Mouse (Mus musculus) intestine, embryonic 15.5 days (tissue): ENCODE results near the gene Scn2b. TPM values are rescaled to one million over a fixed set of nuclear protein-coding genes. Genes with fewer than 3 reads are reported as not detected.
A peak's percentile ranks its signal among the peaks of the same experiment; 100 is the strongest.

Experiments
- ATAC-seq: fragments of 200-750 bp; cut with Nextera tagmentation; 2 replicates; pipeline ENCODE4 v1.8.0; 2017; ENCODE audit warnings: moderate TSS enrichment, moderate library complexity
- H3K27ac ChIP-seq: fragments of 300-500 bp; sonication (generic); 2 replicates; pipeline ENCODE4 v1.5.1; 2015; ENCODE audit warnings: mild to moderate bottlenecking, inconsistent platforms
- H3K27me3 ChIP-seq: fragments of 300-500 bp; sonication (generic); replicated peaks from 2 replicates; pipeline ENCODE4 v1.6.1; 2015; ENCODE audit warnings: inconsistent platforms
- H3K36me3 ChIP-seq: fragments of 300-500 bp; sonication (generic); 2 replicates; pipeline ENCODE4 v1.6.1; 2015; ENCODE audit warnings: inconsistent platforms
- H3K4me1 ChIP-seq: fragments of 300-500 bp; sonication (generic); replicated peaks from 2 replicates; pipeline ENCODE4 v1.6.1; 2015; ENCODE audit warnings: inconsistent platforms
- H3K4me2 ChIP-seq: fragments of 300-500 bp; sonication (generic); replicated peaks from 2 replicates; pipeline ENCODE4 v1.6.1; 2015; ENCODE audit warnings: mild to moderate bottlenecking, inconsistent platforms
- H3K4me3 ChIP-seq: fragments of 300-500 bp; sonication (generic); replicated peaks from 2 replicates; pipeline ENCODE4 v1.5.1; 2015; ENCODE audit warnings: inconsistent platforms
- H3K9ac ChIP-seq: fragments of 300-500 bp; sonication (generic); 2 replicates; pipeline ENCODE4 v1.6.1; 2015; ENCODE audit warnings: inconsistent platforms
- H3K9me3 ChIP-seq: fragments of 300-500 bp; sonication (generic); 2 replicates; pipeline ENCODE4 v1.6.1; 2016; ENCODE audit warnings: inconsistent platforms
- WGBS: fragments of 180-500 bp; shearing (Covaris S2); methylation state at CpG from one replicate; pipeline ENCODE4 v1.1.7; 2015; 5-methylcytosine and 5-hydroxymethylcytosine counted together
- polyA plus RNA-seq: library from polyadenylated mRNA; unstranded; fragments of >200 nt; fragmentation: Nextera tagmentation; extraction: Ambion mirVana; gene quantifications from 2 replicates; pipeline ENCODE4 v1.2.1, GENCODE M21; 2015

The Scn2b gene
- polyA plus RNA-seq, 1 experiment from 2014 or later, result 2.7 TPM

- Histone ChIP-seq H3K27ac (peak overlapping the region; percentile 36), H3K9ac (no peak overlapping the region), H3K4me1 (peaks cover 17% of the 10 kb centered on the region), H3K36me3 (no peaks in the 10 kb centered on the region), H3K4me2 (peak overlapping the region; percentile 53), H3K27me3 (no peaks in the 10 kb centered on the region), H3K9me3 (no peaks in the 10 kb centered on the region), H3K4me3 (0 out of 2 replicates have a peak overlapping the region, but pooled peaks have one; percentile 2)
- WGBS, result 26% methylated on average over 9 of the region's 9 CpGs
- ATAC-seq, result peak; percentile 82
These were observed 4.7 kb downstream of the Scn2b start for GRCm38 (mm10) chr9:45122209-45122761.

- Histone ChIP-seq H3K36me3 (no peaks in the 10 kb centered on the region), H3K9me3 (no peaks in the 10 kb centered on the region), H3K4me1 (peaks cover 9% of the 10 kb centered on the region), H3K27me3 (0 out of 2 replicates have a peak, but pooled peaks cover 3% of the 10 kb centered on the region), H3K4me2 (no peak overlapping the region), H3K27ac (no peak overlapping the region), H3K4me3 (no peak overlapping the region), H3K9ac (no peak overlapping the region)
- 92% methylated on average over 14 of the region's 14 CpGs for WGBS
- no peak for ATAC-seq
These were observed 7.6 kb downstream of the Scn2b start for GRCm38 (mm10) chr9:45125211-45125610.

GRCm38 (mm10) chr9:45126941-45127340 is 9.4 kb downstream of the Scn2b start:
- Histone ChIP-seq H3K36me3 (no peaks in the 10 kb centered on the region), H3K4me1 (peaks cover 7% of the 10 kb centered on the region), H3K4me2 (no peak overlapping the region), H3K27ac (no peak overlapping the region), H3K4me3 (no peak overlapping the region), H3K9ac (no peak overlapping the region), H3K9me3 (no peaks in the 10 kb centered on the region), H3K27me3 (0 out of 2 replicates have a peak, but pooled peaks cover 3% of the 10 kb centered on the region)
- 62% methylated on average over 7 of the region's 7 CpGs for WGBS
- ATAC-seq, result no peak

GRCm38 (mm10) chr9:45130119-45130518 is 12.5 kb downstream of the Scn2b start:
- Histone ChIP-seq H3K27me3 (peaks cover 7% of the 10 kb centered on the region), H3K36me3 (no peaks in the 10 kb centered on the region), H3K9me3 (no peaks in the 10 kb centered on the region), H3K4me3 (no peak overlapping the region), H3K4me2 (no peak overlapping the region), H3K4me1 (peaks cover 10% of the 10 kb centered on the region), H3K27ac (no peak overlapping the region), H3K9ac (no peak overlapping the region)
- ATAC-seq, result no peak
- 83% methylated on average over 3 of the region's 3 CpGs for WGBS

GRCm38 (mm10) chr9:45133484-45134310 is 16.1 kb downstream of the Scn2b start:
- Histone ChIP-seq H3K27ac (no peak overlapping the region), H3K4me2 (no peak overlapping the region), H3K27me3 (peaks cover 28% of the 10 kb centered on the region), H3K4me1 (peaks cover 16% of the 10 kb centered on the region), H3K9me3 (no peaks in the 10 kb centered on the region), H3K36me3 (no peaks in the 10 kb centered on the region), H3K4me3 (no peak overlapping the region), H3K9ac (no peak overlapping the region)
- 18% methylated on average over 5 of the region's 5 CpGs for WGBS
- peak; percentile 85 for ATAC-seq

GRCm38 (mm10) chr9:45136442-45137169 is 19.0 kb downstream of the Scn2b start:
- whole genome bisulfite sequencing, result 23% methylated on average over 7 of the region's 7 CpGs
- no peak overlapping the region for H3K4me2 ChIP-seq
- H3K9me3 ChIP-seq, result no peaks in the 10 kb centered on the region
- H3K27ac ChIP-seq, result no peak overlapping the region
- H3K4me3 ChIP-seq, result no peak overlapping the region
- H3K9ac ChIP-seq, result no peak overlapping the region
- no peaks in the 10 kb centered on the region for H3K36me3 ChIP-seq
- peaks cover 50% of the 10 kb centered on the region for H3K27me3 ChIP-seq
- H3K4me1 ChIP-seq, result peaks cover 21% of the 10 kb centered on the region
- no peak for ATAC-seq

- no peaks in the 10 kb centered on the region for H3K9me3 ChIP-seq
- WGBS, result under 1% methylated on average over 75 of the region's 76 CpGs
- peaks cover 65% of the 10 kb centered on the region for H3K27me3 ChIP-seq
- peaks cover 21% of the 10 kb centered on the region for H3K4me1 ChIP-seq
- H3K4me2 ChIP-seq, result peak within 1 kb of the TSS; percentile 87
- no peak within 1 kb of the TSS for H3K27ac ChIP-seq
- peak; percentile 65 for ATAC-seq
- H3K4me3 ChIP-seq, result peak within 1 kb of the TSS; percentile 40
- H3K36me3 ChIP-seq, result no peaks in the 10 kb centered on the region
- 0 out of 2 replicates have a peak within 1 kb of the TSS, but pooled peaks have one; percentile 11 for H3K9ac ChIP-seq
These were observed 20.8 kb downstream of the Scn2b start, which contains the start of gene Scn4b for GRCm38 (mm10) chr9:45138191-45139032. Scn4b (plus strand) TSS chr9:45138395.

GRCm38 (mm10) chr9:45139082-45139481 is 21.5 kb downstream of the Scn2b start:
- Histone ChIP-seq H3K9me3 (no peaks in the 10 kb centered on the region), H3K36me3 (no peaks in the 10 kb centered on the region), H3K27ac (no peak overlapping the region), H3K4me3 (peak overlapping the region; percentile 40), H3K4me1 (peaks cover 20% of the 10 kb centered on the region), H3K4me2 (peak overlapping the region; percentile 87), H3K9ac (no peak overlapping the region), H3K27me3 (peaks cover 69% of the 10 kb centered on the region)
- ATAC-seq, result no peak
- WGBS, result 8% methylated on average over 7 of the region's 7 CpGs

GRCm38 (mm10) chr9:45140945-45141344 is 23.4 kb downstream of the Scn2b start:
- WGBS, result 60% methylated on average over 7 of the region's 7 CpGs
- Histone ChIP-seq H3K36me3 (no peaks in the 10 kb centered on the region), H3K4me2 (no peak overlapping the region), H3K4me1 (peaks cover 18% of the 10 kb centered on the region), H3K27ac (no peak overlapping the region), H3K9ac (no peak overlapping the region), H3K4me3 (no peak overlapping the region), H3K9me3 (no peaks in the 10 kb centered on the region), H3K27me3 (peaks cover 80% of the 10 kb centered on the region)
- ATAC-seq, result no peak

GRCm38 (mm10) chr9:45142686-45143085 is 25.1 kb downstream of the Scn2b start:
- peaks cover 19% of the 10 kb centered on the region for H3K4me1 ChIP-seq
- H3K4me2 ChIP-seq, result no peak overlapping the region
- no peak overlapping the region for H3K4me3 ChIP-seq
- WGBS, result 41% methylated on average over 3 of the region's 3 CpGs
- H3K9ac ChIP-seq, result no peak overlapping the region
- no peak for ATAC-seq
- H3K36me3 ChIP-seq, result no peaks in the 10 kb centered on the region
- H3K9me3 ChIP-seq, result no peaks in the 10 kb centered on the region
- H3K27me3 ChIP-seq, result peaks cover 82% of the 10 kb centered on the region
- H3K27ac ChIP-seq, result no peak overlapping the region

GRCm38 (mm10) chr9:45145533-45146266 is 28.1 kb downstream of the Scn2b start:
- peak; percentile 39; the same call in 1 of the 2 replicates for ATAC-seq
- Histone ChIP-seq H3K27me3 (peaks cover 76% of the 10 kb centered on the region), H3K4me2 (peak overlapping the region; percentile 82), H3K9ac (peak overlapping the region; percentile 44), H3K4me3 (peak overlapping the region; percentile 31), H3K27ac (no peak overlapping the region), H3K4me1 (peaks cover 8% of the 10 kb centered on the region; the same call in 1 of the 2 replicates), H3K9me3 (no peaks in the 10 kb centered on the region), H3K36me3 (no peaks in the 10 kb centered on the region)
- 3% methylated on average over 27 of the region's 27 CpGs for WGBS
